Mouse (Mus musculus): Measurements from ENCODE around the gene Fcgr2b. TPM values are rescaled to one million over a fixed set of nuclear protein-coding genes. Genes with fewer than 3 reads are reported as not detected.
A peak's percentile ranks its signal among the peaks of the same experiment; 100 is the strongest.

The Fcgr2b gene
- total RNA-seq, 2 experiments from 2014 or later: 7.3 to 10.0 TPM

DNA sequence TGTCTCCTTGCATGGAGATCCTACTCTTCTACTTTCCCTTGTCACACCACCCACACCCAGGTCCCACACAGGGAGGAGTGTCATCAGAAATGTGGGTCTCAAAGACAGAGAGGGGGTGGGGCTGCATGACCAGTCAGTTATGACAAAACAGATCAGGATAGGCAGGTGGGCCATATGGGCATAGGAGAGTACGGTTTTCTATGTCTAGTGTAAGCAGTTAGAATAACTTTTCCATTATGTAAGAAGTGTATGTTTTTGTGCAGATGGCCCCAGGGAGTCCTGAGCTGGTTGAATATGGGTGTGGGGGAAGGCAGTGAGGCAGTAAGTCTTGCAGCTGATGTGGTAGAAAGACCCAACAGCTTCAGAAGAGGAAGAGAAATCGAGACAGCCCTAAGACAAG, 47.9 kb downstream of the Fcgr2b start:
- intact Hi-C loops (cut with DNase I): no loop called here
- no peak for DNase-seq

GRCm38 (mm10) chr1:170927378-170927777, 49.0 kb downstream of the Fcgr2b start, which contains the start of gene Fcrla:
Fcrla (minus strand) TSS chr1:170927583.
- intact Hi-C loops (cut with DNase I): no loop called here
- no peak for DNase-seq

- intact Hi-C loops (cut with DNase I): no loop called here
- DNase-seq: no peak
These were observed 49.4 kb downstream of the Fcgr2b start for GRCm38 (mm10) chr1:170926941-170927340.

DNA sequence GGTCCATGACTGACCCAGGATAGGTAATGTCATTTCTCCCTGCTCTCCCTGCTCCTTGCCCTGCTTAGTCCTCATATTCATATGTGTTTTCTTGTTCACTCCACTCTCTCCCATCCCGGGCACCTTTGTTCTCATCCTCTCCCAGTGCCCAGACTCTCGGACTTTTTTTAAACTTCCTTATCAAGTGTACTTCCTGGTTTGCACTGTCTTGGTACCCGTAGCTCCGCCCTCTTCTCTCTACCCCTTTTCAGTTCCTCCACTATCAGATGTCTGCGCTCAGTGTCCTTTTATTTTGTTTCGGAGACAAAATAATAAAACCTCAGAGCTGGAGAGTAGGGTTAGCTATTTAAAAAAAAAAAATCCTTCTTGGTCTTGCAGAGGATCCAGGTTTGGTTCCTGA, 51.9 kb downstream of the Fcgr2b start:
- peak in 1 of 2 experiments; percentile 13 for DNase-seq
- intact Hi-C loops (cut with DNase I): no loop called here

- intact Hi-C loops (cut with DNase I): no loop called here
- DNase-seq: no peak
These were observed 57.0 kb downstream of the Fcgr2b start for GRCm38 (mm10) chr1:170919308-170919707.

DNA sequence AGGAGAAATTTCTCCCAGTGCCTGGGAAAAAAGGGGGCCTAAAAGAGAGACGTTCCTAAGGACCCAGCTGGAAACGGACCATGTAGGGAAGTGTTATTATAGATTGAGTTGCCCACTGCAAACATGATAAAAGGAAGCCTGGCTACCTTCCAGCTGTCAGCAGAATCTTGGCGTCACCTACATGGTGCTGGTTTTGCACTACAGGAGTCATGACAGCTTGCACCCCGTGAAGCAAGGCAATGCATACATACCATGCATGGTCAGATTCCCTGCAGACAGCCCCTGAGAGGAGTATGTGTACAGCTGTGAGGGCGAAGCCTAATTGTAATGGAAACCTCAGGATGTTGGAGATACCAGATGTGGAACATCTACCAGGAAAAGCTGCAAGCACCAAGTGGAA, 60.7 kb downstream of the Fcgr2b start:
- no peak for DNase-seq
- intact Hi-C loops (cut with DNase I): no loop called here

GRCm38 (mm10) chr1:170912891-170913615, 63.3 kb downstream of the Fcgr2b start, which contains the start of gene Fcrlb:
Fcrlb (minus strand) TSS chr1:170912941.
- intact Hi-C loops (cut with DNase I): no loop called here
- no peak for DNase-seq

DNA sequence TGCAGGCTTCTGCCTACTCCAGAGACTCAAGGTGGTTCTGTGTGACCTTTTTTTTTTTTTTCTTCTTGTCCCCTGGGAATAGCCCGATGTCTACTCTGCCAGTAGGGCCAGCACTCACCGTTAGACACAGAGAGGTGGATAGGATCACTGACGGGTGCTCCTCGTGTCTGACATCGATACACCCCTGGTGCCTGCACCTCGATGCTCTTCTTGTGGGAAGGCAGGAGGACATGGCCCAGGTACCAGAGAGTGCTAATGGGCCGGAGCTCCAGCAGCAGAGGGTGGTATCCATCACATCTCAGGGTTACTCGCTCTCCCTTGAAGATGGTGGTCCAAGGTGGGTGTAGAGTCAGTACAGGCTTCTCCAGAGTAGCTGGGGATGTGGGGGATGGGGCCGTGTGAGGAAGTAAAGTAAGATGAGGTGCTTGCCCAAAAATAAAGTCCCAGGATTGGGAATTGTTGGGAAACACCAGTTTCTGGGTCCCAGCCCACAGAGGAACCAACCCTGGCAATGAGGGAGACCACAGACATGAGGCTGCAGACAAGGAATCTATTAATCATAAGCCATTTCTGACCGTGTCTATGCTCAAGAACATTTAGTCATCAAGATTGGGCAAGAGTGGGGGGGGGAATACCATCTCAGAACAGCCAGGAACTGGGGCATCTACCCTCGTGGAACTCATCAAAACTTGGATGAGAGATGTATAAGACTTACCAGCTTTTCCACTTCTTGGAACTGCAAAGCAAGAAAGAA, 64.3 kb downstream of the Fcgr2b start:
- no peak for DNase-seq
- intact Hi-C loops (cut with DNase I): no loop called here

Other genes with a start within 250 kb of the Fcgr2b start
- gene Atf6, start 108.8 kb downstream of the Fcgr2b start, total RNA-seq (2021): 10 to 100 TPM; 63.2 to 71.4 TPM
- under 1 TPM; 0.33 to 0.39 TPM for gene Gm26620, start 91.5 kb downstream of the Fcgr2b start, total RNA-seq (2021)
- gene Dusp12, start 91.0 kb downstream of the Fcgr2b start, total RNA-seq (2021): 1 to 10 TPM; 8.6 to 9.8 TPM
- gene Fcrlb, start 63.6 kb downstream of the Fcgr2b start, total RNA-seq (2021): not detected
- under 1 TPM in 1 of 2 experiments, not detected in 1; 0.56 TPM for gene Fcrla, start 49.0 kb downstream of the Fcgr2b start, total RNA-seq (2021)
- under 1 TPM in 1 of 2 experiments, not detected in 1; 0.76 TPM for gene Fcgr4, start 42.4 kb upstream of the Fcgr2b start, total RNA-seq (2021)
- 10 to 100 TPM; 13.7 to 18.6 TPM for gene Fcgr3, start 88.4 kb upstream of the Fcgr2b start, total RNA-seq (2021)
- 1 to 10 TPM in 1 of 2 experiments, under 1 TPM in 1; 0.69 to 1.2 TPM for gene Cfap126, start 137.4 kb upstream of the Fcgr2b start, total RNA-seq (2021)
- gene Sdhc, start 174.1 kb upstream of the Fcgr2b start, total RNA-seq (2021): 1,000 to 10,000 TPM; 1,165 to 1,188 TPM
- under 1 TPM in 1 of 2 experiments, not detected in 1; 0.44 TPM for gene Mpz, start 174.2 kb upstream of the Fcgr2b start, total RNA-seq (2021)
- 100 to 1,000 TPM; 222 to 295 TPM for gene Pcp4l1, start 219.7 kb upstream of the Fcgr2b start, total RNA-seq (2021)
- under 1 TPM in 1 of 2 experiments, not detected in 1; 0.08 TPM for gene Nr1i3, start 237.4 kb upstream of the Fcgr2b start, total RNA-seq (2021)
- gene Tomm40l, start 246.0 kb upstream of the Fcgr2b start, total RNA-seq (2021): 10 to 100 TPM; 81.8 to 82.7 TPM
- 1 to 10 TPM in 1 of 2 experiments, under 1 TPM in 1; 0.75 to 2.0 TPM for gene Apoa2, start 248.5 kb upstream of the Fcgr2b start, total RNA-seq (2021)